Mouse (Mus musculus): Measurements from ENCODE around the gene 6330403K07Rik. TPM values are rescaled to one million over a fixed set of nuclear protein-coding genes. Genes with fewer than 3 reads are reported as not detected.

Gene 6330403K07Rik
- polyA plus RNA-seq, 1 experiment from 2014 or later: 150 TPM

Other genes starting within 250 kb of the 6330403K07Rik start
- gene Scimp, start 220.9 kb downstream of the 6330403K07Rik start, polyA plus RNA-seq (2016; fragmentation: Nextera tagmentation; extraction: Ambion mirVana): not detected in 2 replicates
- gene Rabep1, start 188.7 kb downstream of the 6330403K07Rik start, polyA plus RNA-seq (2016; fragmentation: Nextera tagmentation; extraction: Ambion mirVana): 36.5 and 39.6 TPM in 2 replicates
- 146 and 151 TPM in 2 replicates for gene Nup88, start 63.5 kb downstream of the 6330403K07Rik start, polyA plus RNA-seq (2016; fragmentation: Nextera tagmentation; extraction: Ambion mirVana)
- 77.0 and 82.4 TPM in 2 replicates for gene Rpain, start 63.3 kb downstream of the 6330403K07Rik start, polyA plus RNA-seq (2016; fragmentation: Nextera tagmentation; extraction: Ambion mirVana)
- 346 and 351 TPM in 2 replicates for gene C1qbp, start 50.5 kb downstream of the 6330403K07Rik start, polyA plus RNA-seq (2016; fragmentation: Nextera tagmentation; extraction: Ambion mirVana)
- 30.4 and 32.4 TPM in 2 replicates for gene Dhx33, start 29.1 kb downstream of the 6330403K07Rik start, polyA plus RNA-seq (2016; fragmentation: Nextera tagmentation; extraction: Ambion mirVana)
- 64.5 and 67.5 TPM in 2 replicates for gene Mis12, start 13.9 kb downstream of the 6330403K07Rik start, polyA plus RNA-seq (2016; fragmentation: Nextera tagmentation; extraction: Ambion mirVana)
- 33.1 and 33.5 TPM in 2 replicates for gene Derl2, start 13.7 kb downstream of the 6330403K07Rik start, polyA plus RNA-seq (2016; fragmentation: Nextera tagmentation; extraction: Ambion mirVana)
- 0.06 TPM in 2 replicates for gene Nlrp1a, start 111.2 kb upstream of the 6330403K07Rik start, polyA plus RNA-seq (2016; fragmentation: Nextera tagmentation; extraction: Ambion mirVana)
- not detected in 2 replicates for gene Nlrp1b, start 197.2 kb upstream of the 6330403K07Rik start, polyA plus RNA-seq (2016; fragmentation: Nextera tagmentation; extraction: Ambion mirVana)